Mouse (Mus musculus) erythroid progenitor cell, adult 5-6 weeks (primary cell): ENCODE results near the gene Sec14l1. TPM values are rescaled to one million over a fixed set of nuclear protein-coding genes. Genes with fewer than 3 reads are reported as not detected.

Source experiments
- ATAC-seq: replicated peaks from 2 replicates; pipeline ENCODE4 v1.8.0; 2016; ENCODE audit warnings: moderate number of reproducible peaks, mild to moderate bottlenecking, moderate TSS enrichment, inconsistent platforms; ENCODE audit not compliant: poor library complexity, low FRiP score, severe bottlenecking
- total RNA-seq, 2 experiments: library from RNA; stranded (forward) in 1 of 2; stranded (reverse) in 1 of 2; fragments of 150-400 nt in 1 of 2; fragments of 186-747, 209-891 nt in 1 of 2; gene quantifications; 2 replicates each; pipeline versions ENCODE4 v1.2.3 to v1.2.4; 2015 to 2017; ENCODE audit warnings: low replicate concordance in 2 of 2

Gene Sec14l1
- total RNA-seq, 2 experiments from 2014 or later, result 32.3 to 41.3 TPM

GRCm38 (mm10) chr11:117146118-117146506 is 31.1 kb downstream of the Sec14l1 start:
- no peak for ATAC-seq

GRCm38 (mm10) chr11:117146776-117147536 is 32.0 kb downstream of the Sec14l1 start:
- no peak for ATAC-seq

GRCm38 (mm10) chr11:117148893-117149685 is 34.1 kb downstream of the Sec14l1 start:
- no peak for ATAC-seq

- ATAC-seq, result no peak
These were observed 35.5 kb downstream of the Sec14l1 start for GRCm38 (mm10) chr11:117150467-117150966.

- no peak for ATAC-seq
These were observed 36.5 kb downstream of the Sec14l1 start for GRCm38 (mm10) chr11:117151461-117151860.

- ATAC-seq, result no peak
These were observed 37.6 kb downstream of the Sec14l1 start for GRCm38 (mm10) chr11:117152541-117152940.

GRCm38 (mm10) chr11:117153553-117153952 is 38.6 kb downstream of the Sec14l1 start:
- ATAC-seq, result no peak

GRCm38 (mm10) chr11:117154088-117154815 is 39.3 kb downstream of the Sec14l1 start:
- ATAC-seq, result no peak

GRCm38 (mm10) chr11:117156725-117157124 is 41.8 kb downstream of the Sec14l1 start:
- ATAC-seq, result no peak

- no peak for ATAC-seq
These were observed 43.4 kb downstream of the Sec14l1 start for GRCm38 (mm10) chr11:117158343-117158742.

GRCm38 (mm10) chr11:117159257-117159945 is 44.4 kb downstream of the Sec14l1 start:
- no peak for ATAC-seq

GRCm38 (mm10) chr11:117159946-117160307 is 45.0 kb downstream of the Sec14l1 start:
- ATAC-seq, result no peak

- no peak for ATAC-seq
These were observed 45.8 kb downstream of the Sec14l1 start for GRCm38 (mm10) chr11:117160791-117161190.

- ATAC-seq, result no peak
These were observed 46.6 kb downstream of the Sec14l1 start for GRCm38 (mm10) chr11:117161574-117161973.

GRCm38 (mm10) chr11:117163098-117163497 is 48.1 kb downstream of the Sec14l1 start:
- ATAC-seq, result no peak

- no peak for ATAC-seq
These were observed 48.8 kb downstream of the Sec14l1 start for GRCm38 (mm10) chr11:117163771-117164170.

GRCm38 (mm10) chr11:117168278-117169087 is 53.5 kb downstream of the Sec14l1 start:
- ATAC-seq, result no peak

GRCm38 (mm10) chr11:117169088-117169635 is 54.2 kb downstream of the Sec14l1 start:
- ATAC-seq, result no peak
